Mouse (Mus musculus): ENCODE measurements at regions not wholly inside any gene's neighbourhood (a gene's known extent, or its start where the extent isn't known, plus 50 kb on each side); places are given as distances from the start of the nearest gene placed in this dataset.

- TF ChIP-seq CTCF (IDR thresholded peaks at IDR 0.05; ENCODE audit: borderline replicate concordance, insufficient read depth, low read depth, low read length) = no peak
- no peak for TF ChIP-seq POLR2A (IDR thresholded peaks at IDR 0.05; ENCODE audit: borderline replicate concordance, insufficient read depth, low read length)
Measured at GRCm38 (mm10) chr2:34082486-34082885, 194.7 kb upstream of the Mvb12b start.
